In the genomic region with DNA sequence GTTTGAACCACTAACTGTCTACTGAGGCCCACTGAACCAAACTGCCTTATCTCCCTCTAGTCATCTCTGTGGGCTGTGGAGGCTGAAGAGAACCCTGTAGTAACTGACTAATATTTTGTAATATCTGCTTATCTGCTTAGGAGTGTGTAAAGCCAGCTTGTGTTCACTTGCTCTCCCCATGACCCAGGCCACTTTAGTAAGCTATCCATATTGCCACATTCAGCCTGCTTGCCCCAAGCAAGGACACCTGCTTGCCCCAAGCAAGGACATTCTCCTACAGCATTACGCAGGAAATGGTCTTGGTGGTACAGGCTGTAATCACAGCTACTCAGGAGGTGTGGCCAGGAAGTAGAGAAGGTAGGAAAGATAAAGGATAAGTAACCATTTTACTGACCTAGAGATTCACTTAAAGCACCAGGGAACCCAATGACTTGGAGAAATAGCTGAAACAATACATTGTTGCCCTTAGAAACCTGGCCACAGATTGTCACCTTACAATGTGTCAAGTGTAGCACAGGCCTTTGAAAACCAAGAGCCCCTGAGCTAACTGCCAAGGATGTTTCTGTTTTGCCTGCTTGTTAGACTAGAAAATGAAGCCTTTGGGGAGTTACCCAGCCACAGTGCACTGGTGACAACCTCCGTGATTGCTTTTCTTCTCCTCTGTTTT, we compare ENCODE assay signal across 19 mouse cellular contexts. TPM values are rescaled to one million over a fixed set of nuclear protein-coding genes. Genes with fewer than 3 reads are reported as not detected.
DNase-seq lines count a peak whose midpoint lies in the region; ATAC-seq and TF ChIP-seq lines count a peak whose summit lies in the region.
"Had no signal": no experiment of that assay in that cellular context is flagged by ENCODE, and none has a peak within 500 bp of the region (broad histone marks: within the 10 kb centered on the region; RNA-seq: fewer than 3 reads in every experiment).

No protein-coding gene starts in this region.

- no peak for ATAC-seq in kidney, postnatal 0 days (replicated peaks; ENCODE audit: low FRiP score, low read depth)
- ATAC-seq in G1E (ENCODE audit: extremely low read depth, insufficient number of reproducible peaks, low FRiP score, poor library complexity, severe bottlenecking), result peak; percentile 66
- ATAC-seq in intestine, embryonic 16.5 days, result peak; percentile 64; the same call in 1 of the 2 replicates
- ATAC-seq in megakaryocyte-erythroid progenitor cell, adult 5-6 weeks (replicated peaks; ENCODE audit: low FRiP score, low TSS enrichment, poor library complexity, severe bottlenecking), result peak; percentile 56
- no peak for ATAC-seq in hindbrain, embryonic 12.5 days (ENCODE audit: low FRiP score)
- ATAC-seq: activated CD4-positive, CD25-positive, alpha-beta regulatory T cell, adult 4 months; inflammation-experienced regulatory T-cells, adult 6 months; midbrain, embryonic 13.5 days had no signal

- peak overlapping the region; percentile 51 for H3K27ac ChIP-seq in kidney, postnatal 0 days
- peak overlapping the region; percentile 31; the same call in 1 of the 2 replicates for H3K27ac ChIP-seq in intestine, embryonic 16.5 days (ENCODE audit: low read length)
- H3K27ac ChIP-seq in hindbrain, embryonic 12.5 days, result no peak overlapping the region
- H3K27ac ChIP-seq: embryonic facial prominence, embryonic 13.5 days; heart, embryonic 13.5 days; limb, embryonic 12.5 days; midbrain, embryonic 13.5 days had no signal

- no peak overlapping the region for H3K4me3 ChIP-seq in kidney, postnatal 0 days (replicated peaks; ENCODE audit: low read depth, low read length)
- no peak overlapping the region for H3K4me3 ChIP-seq in G1E (ENCODE audit: low read depth, low read length)
- H3K4me3 ChIP-seq in intestine, embryonic 16.5 days (ENCODE audit: low read length), result no peak overlapping the region
- no peak overlapping the region for H3K4me3 ChIP-seq in hindbrain, embryonic 12.5 days
- H3K4me3 ChIP-seq: embryonic facial prominence, embryonic 13.5 days; heart, embryonic 13.5 days; limb, embryonic 12.5 days; midbrain, embryonic 13.5 days had no signal

- no peak overlapping the region for H3K9ac ChIP-seq in kidney, postnatal 0 days (ENCODE audit: low read depth, low read length)
- H3K9ac ChIP-seq in intestine, embryonic 16.5 days (ENCODE audit: low read depth, low read length), result no peak overlapping the region
- no peak overlapping the region for H3K9ac ChIP-seq in hindbrain, embryonic 12.5 days
- H3K9ac ChIP-seq: embryonic facial prominence, embryonic 13.5 days; heart, embryonic 13.5 days; limb, embryonic 12.5 days; midbrain, embryonic 13.5 days had no signal

- WGBS in kidney, postnatal 0 days, result 44% methylated on average over 2 of the region's 2 CpGs
- 65% methylated on average over 2 of the region's 2 CpGs for WGBS in intestine, embryonic 16.5 days
- 77% methylated on average over 2 of the region's 2 CpGs for WGBS in hindbrain, embryonic 12.5 days

- no peaks in the 10 kb centered on the region for H3K9me3 ChIP-seq in kidney, postnatal 0 days (replicated peaks; ENCODE audit: low read length)
- no peaks in the 10 kb centered on the region for H3K9me3 ChIP-seq in G1E (replicated peaks)
- no peaks in the 10 kb centered on the region for H3K9me3 ChIP-seq in intestine, embryonic 16.5 days (ENCODE audit: control insufficient read depth, low read length)
- H3K9me3 ChIP-seq in hindbrain, embryonic 12.5 days (replicated peaks), result no peaks in the 10 kb centered on the region
- H3K9me3 ChIP-seq: embryonic facial prominence, embryonic 13.5 days; heart, embryonic 13.5 days; limb, embryonic 12.5 days; midbrain, embryonic 13.5 days had no signal

- no peak overlapping the region for H3K4me2 ChIP-seq in kidney, postnatal 0 days (ENCODE audit: low read length)
- no peak overlapping the region for H3K4me2 ChIP-seq in intestine, embryonic 16.5 days (ENCODE audit: low read depth, low read length)
- no peak overlapping the region for H3K4me2 ChIP-seq in hindbrain, embryonic 12.5 days (replicated peaks)
- H3K4me2 ChIP-seq: embryonic facial prominence, embryonic 13.5 days; heart, embryonic 13.5 days; limb, embryonic 12.5 days; midbrain, embryonic 13.5 days had no signal

- H3K4me1 ChIP-seq in kidney, postnatal 0 days (replicated peaks; ENCODE audit: insufficient read depth, low read length), result peaks cover 4% of the 10 kb centered on the region
- peaks cover 17% of the 10 kb centered on the region for H3K4me1 ChIP-seq in G1E (ENCODE audit: insufficient read depth, low read depth, low read length)
- peaks cover 2% of the 10 kb centered on the region; the same call in 1 of the 2 replicates for H3K4me1 ChIP-seq in intestine, embryonic 16.5 days (ENCODE audit: control insufficient read depth, insufficient read depth, low read length)
- no peaks in the 10 kb centered on the region for H3K4me1 ChIP-seq in hindbrain, embryonic 12.5 days
- H3K4me1 ChIP-seq: embryonic facial prominence, embryonic 13.5 days; heart, embryonic 13.5 days; limb, embryonic 12.5 days; midbrain, embryonic 13.5 days had no signal

- TF ChIP-seq CTCF in kidney, postnatal 0 days (IDR thresholded peaks at IDR 0.05; ENCODE audit: low read depth), result no peak
- no peak for TF ChIP-seq CTCF in G1E (IDR thresholded peaks at IDR 0.05; ENCODE audit: low read depth, low read length)

- DNase-seq in kidney, postnatal 0 days (ENCODE audit: low spot score), result no peak
- DNase-seq in kidney, postnatal 10 days, result no peak
- no peak for DNase-seq in G1E (ENCODE audit: low spot score)
- DNase-seq in urinary bladder, postnatal 4 days (ENCODE audit: low spot score in 2 of 2), result no peak
- DNase-seq: cerebellum, adult 18-20 months; gastrocnemius, postnatal 14 days; lung, postnatal 14 days had no signal

- H3K36me3 ChIP-seq in kidney, postnatal 0 days (ENCODE audit: insufficient read depth, low read length), result no peaks in the 10 kb centered on the region
- H3K36me3 ChIP-seq in G1E (replicated peaks), result no peaks in the 10 kb centered on the region
- H3K36me3 ChIP-seq in intestine, embryonic 16.5 days (ENCODE audit: control insufficient read depth, insufficient read depth, low read length), result no peaks in the 10 kb centered on the region
- no peaks in the 10 kb centered on the region for H3K36me3 ChIP-seq in hindbrain, embryonic 12.5 days
- H3K36me3 ChIP-seq: embryonic facial prominence, embryonic 13.5 days; heart, embryonic 13.5 days; limb, embryonic 12.5 days; midbrain, embryonic 13.5 days had no signal

- no peaks in the 10 kb centered on the region for H3K27me3 ChIP-seq in kidney, postnatal 0 days (ENCODE audit: insufficient read depth, low read length)
- H3K27me3 ChIP-seq in G1E (ENCODE audit: insufficient read depth, low read length), result no peaks in the 10 kb centered on the region
- no peaks in the 10 kb centered on the region for H3K27me3 ChIP-seq in intestine, embryonic 16.5 days (replicated peaks; ENCODE audit: control insufficient read depth, insufficient read depth, low read length)
- H3K27me3 ChIP-seq in hindbrain, embryonic 12.5 days, result no peaks in the 10 kb centered on the region
- H3K27me3 ChIP-seq: embryonic facial prominence, embryonic 13.5 days; heart, embryonic 13.5 days; midbrain, embryonic 13.5 days had no signal

RNA-seq across cellular contexts. Expression of a gene that starts 6.7 kb away (rescaled TPM):
- polyA plus RNA-seq in kidney, postnatal 0 days (2015; fragmentation: Nextera tagmentation; extraction: Ambion mirVana), result 241 and 281 TPM in 2 replicates
- 296 and 308 TPM in 2 replicates for total RNA-seq in G1E (2014; fragmentation: Nextera tagmentation)
- 465 and 649 TPM in 2 replicates for total RNA-seq in G1E (2017)
- polyA plus RNA-seq in G1E (2012), result 26.7 and 59.3 TPM in 2 replicates
- polyA plus RNA-seq in intestine, embryonic 16.5 days (2015; fragmentation: Nextera tagmentation; extraction: Ambion mirVana), result 230 and 259 TPM in 2 replicates
- total RNA-seq in megakaryocyte-erythroid progenitor cell, adult 5-6 weeks (2014; fragmentation: Nextera tagmentation), result 456 and 583 TPM in 2 replicates
- 804 and 881 TPM in 2 replicates for total RNA-seq in megakaryocyte-erythroid progenitor cell, adult 5-6 weeks (2017)
- polyA plus RNA-seq in hindbrain, embryonic 12.5 days (2016; fragmentation: Nextera tagmentation; extraction: Ambion mirVana), result 333 and 353 TPM in 2 replicates

RNA-seq across cellular contexts. Expression of a gene that starts 9.6 kb away (rescaled TPM):
- polyA plus RNA-seq in kidney, postnatal 0 days (2015; fragmentation: Nextera tagmentation; extraction: Ambion mirVana), result not detected in 2 replicates
- total RNA-seq in G1E (2014; fragmentation: Nextera tagmentation) (not detected in 2 replicates), G1E (2017) (not detected in 2 replicates)
- not detected in 2 replicates for polyA plus RNA-seq in G1E (2012)
- polyA plus RNA-seq in intestine, embryonic 16.5 days (2015; fragmentation: Nextera tagmentation; extraction: Ambion mirVana), result not detected in 2 replicates
- total RNA-seq in megakaryocyte-erythroid progenitor cell, adult 5-6 weeks (2014; fragmentation: Nextera tagmentation), result not detected in 2 replicates
- total RNA-seq in megakaryocyte-erythroid progenitor cell, adult 5-6 weeks (2017), result not detected in 2 replicates
- polyA plus RNA-seq in hindbrain, embryonic 12.5 days (2016; fragmentation: Nextera tagmentation; extraction: Ambion mirVana), result not detected in 2 replicates
- total RNA-seq: hematopoietic stem cell, adult 5-6 weeks had no signal
- polyA plus RNA-seq: activated CD4-positive, CD25-positive, alpha-beta regulatory T cell, adult 4 months; brain, embryonic 14.5 days; cortical plate, adult 2 months; embryonic facial prominence, embryonic 13.5 days; inflammation-experienced regulatory T-cells, adult 6 months; limb, embryonic 12.5 days; midbrain, embryonic 13.5 days had no signal

RNA-seq across cellular contexts. Expression of a gene that starts 31.2 kb away (rescaled TPM):
- 0.15 TPM in 1 of 2 replicates, not detected in the other for polyA plus RNA-seq in kidney, postnatal 0 days (2015; fragmentation: Nextera tagmentation; extraction: Ambion mirVana)
- total RNA-seq in G1E (2014; fragmentation: Nextera tagmentation) (16.5 and 18.1 TPM in 2 replicates), G1E (2017) (2.3 and 2.9 TPM in 2 replicates)
- polyA plus RNA-seq in G1E (2012), result 0.57 and 0.69 TPM in 2 replicates
- 0.29 and 0.84 TPM in 2 replicates for polyA plus RNA-seq in intestine, embryonic 16.5 days (2015; fragmentation: Nextera tagmentation; extraction: Ambion mirVana)
- total RNA-seq in megakaryocyte-erythroid progenitor cell, adult 5-6 weeks (2014; fragmentation: Nextera tagmentation), result not detected in 2 replicates
- total RNA-seq in megakaryocyte-erythroid progenitor cell, adult 5-6 weeks (2017), result 0.33 TPM in 1 of 2 replicates, not detected in the other
- 0.44 and 0.45 TPM in 2 replicates for polyA plus RNA-seq in hindbrain, embryonic 12.5 days (2016; fragmentation: Nextera tagmentation; extraction: Ambion mirVana)
- polyA plus RNA-seq: activated CD4-positive, CD25-positive, alpha-beta regulatory T cell, adult 4 months; heart, embryonic 13.5 days had no signal

RNA-seq across cellular contexts. Expression of a gene that starts 42.2 kb away (rescaled TPM):
- polyA plus RNA-seq in kidney, postnatal 0 days (2015; fragmentation: Nextera tagmentation; extraction: Ambion mirVana), result 122 and 125 TPM in 2 replicates
- total RNA-seq in G1E (2014; fragmentation: Nextera tagmentation) (328 and 436 TPM in 2 replicates), G1E (2017) (37.8 and 39.5 TPM in 2 replicates)
- 379 and 407 TPM in 2 replicates for polyA plus RNA-seq in G1E (2012)
- 155 and 170 TPM in 2 replicates for polyA plus RNA-seq in intestine, embryonic 16.5 days (2015; fragmentation: Nextera tagmentation; extraction: Ambion mirVana)
- total RNA-seq in megakaryocyte-erythroid progenitor cell, adult 5-6 weeks (2014; fragmentation: Nextera tagmentation), result 261 and 281 TPM in 2 replicates
- 31.8 and 77.4 TPM in 2 replicates for total RNA-seq in megakaryocyte-erythroid progenitor cell, adult 5-6 weeks (2017)
- 143 and 148 TPM in 2 replicates for polyA plus RNA-seq in hindbrain, embryonic 12.5 days (2016; fragmentation: Nextera tagmentation; extraction: Ambion mirVana)

Comparison
In these comparisons a context has a peak if more than half of its experiments do, and no peak if none do; other contexts are left out.
1. ATAC-seq: peak in G1E (single experiment), intestine, embryonic 16.5 days (single experiment) and megakaryocyte-erythroid progenitor cell, adult 5-6 weeks (single experiment); none in kidney, postnatal 0 days (single experiment) and hindbrain, embryonic 12.5 days (single experiment).